Mouse (Mus musculus) limb, embryonic 10.5 days (tissue): ENCODE data around the gene Rassf3. TPM values are rescaled to one million over a fixed set of nuclear protein-coding genes. Genes with fewer than 3 reads are reported as not detected.
A peak's percentile ranks its signal among the peaks of the same experiment; 100 is the strongest.

Experiments used
- DNase-seq: peaks from one replicate; pipeline ENCODE4 v3.0.0-alpha.2; 2017; ENCODE audit warnings: low spot score
- H3K27ac ChIP-seq: fragments of 300-500 bp; sonication (generic); 2 replicates; pipeline ENCODE4 v1.5.1; 2016; ENCODE audit warnings: mild to moderate bottlenecking
- H3K27me3 ChIP-seq: fragments of 300-500 bp; sonication (generic); 2 replicates; pipeline ENCODE4 v1.6.1; 2016; ENCODE audit warnings: low read depth, mild to moderate bottlenecking; ENCODE audit not compliant: poor library complexity, severe bottlenecking
- H3K36me3 ChIP-seq: fragments of 300-500 bp; sonication (generic); 2 replicates; pipeline ENCODE4 v1.6.1; 2016; ENCODE audit warnings: mild to moderate bottlenecking, moderate library complexity
- H3K4me1 ChIP-seq: fragments of 300-500 bp; sonication (generic); 2 replicates; pipeline ENCODE4 v1.6.1; 2016
- H3K4me3 ChIP-seq: fragments of 300-500 bp; sonication (generic); 2 replicates; pipeline ENCODE4 v1.5.1; 2016; ENCODE audit warnings: mild to moderate bottlenecking, moderate library complexity
- H3K9me3 ChIP-seq: fragments of 300-500 bp; sonication (generic); replicated peaks from 2 replicates; pipeline ENCODE4 v1.6.1; 2016; ENCODE audit warnings: mild to moderate bottlenecking
- WGBS: fragments of 180-500 bp; shearing (Covaris S2); methylation state at CpG from one replicate; pipeline ENCODE4 v1.1.7; 2016; 5-methylcytosine and 5-hydroxymethylcytosine counted together
- polyA plus RNA-seq: library from polyadenylated mRNA; unstranded; fragments of >200 nt; fragmentation: Nextera tagmentation; extraction: Ambion mirVana; gene quantifications from 2 replicates; pipeline ENCODE4 v1.2.1, GENCODE M21; 2016

The Rassf3 gene
- polyA plus RNA-seq, 1 experiment from 2014 or later: 18.0 TPM

- 92% methylated on average over 7 of the region's 7 CpGs for WGBS
- Histone ChIP-seq H3K27me3 (no peaks in the 10 kb centered on the region), H3K4me3 (no peak overlapping the region), H3K27ac (no peak overlapping the region), H3K9me3 (no peaks in the 10 kb centered on the region), H3K36me3 (no peaks in the 10 kb centered on the region), H3K4me1 (peaks cover 47% of the 10 kb centered on the region)
- DNase-seq: no peak
These were observed 31.9 kb downstream of the Rassf3 start for GRCm38 (mm10) chr10:121444198-121444597.

GRCm38 (mm10) chr10:121443791-121444190 is 32.4 kb downstream of the Rassf3 start:
- no peak for DNase-seq
- no peaks in the 10 kb centered on the region for H3K27me3 ChIP-seq
- 95% methylated on average over 9 of the region's 9 CpGs for WGBS
- H3K9me3 ChIP-seq: no peaks in the 10 kb centered on the region
- H3K4me3 ChIP-seq: no peak overlapping the region
- no peak overlapping the region for H3K27ac ChIP-seq
- H3K36me3 ChIP-seq: no peaks in the 10 kb centered on the region
- peaks cover 43% of the 10 kb centered on the region for H3K4me1 ChIP-seq

DNA sequence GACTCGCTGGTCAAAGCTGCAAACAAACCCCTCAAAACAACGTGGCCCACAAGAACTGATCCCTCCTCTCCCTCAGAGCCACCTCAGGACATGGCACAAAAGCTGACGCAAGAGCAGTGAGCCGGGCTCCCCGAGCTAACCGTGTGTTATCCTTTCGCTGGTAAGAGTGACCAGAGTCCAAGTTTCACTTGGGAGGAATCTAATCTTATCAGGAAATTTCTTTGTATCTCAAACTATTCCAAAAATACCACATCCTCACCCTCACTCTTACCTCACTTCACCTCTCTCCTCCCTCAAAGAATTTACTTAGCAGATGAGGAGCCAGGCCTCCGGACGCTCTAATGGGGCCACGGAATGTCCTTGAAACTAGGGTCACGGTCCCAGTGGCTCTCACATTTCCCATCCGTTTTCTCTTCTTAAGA is 36.8 kb downstream of the Rassf3 start:
- DNase-seq: no peak
- Histone ChIP-seq H3K27ac (peak overlapping the region; percentile 44), H3K9me3 (no peaks in the 10 kb centered on the region), H3K4me1 (peaks cover 66% of the 10 kb centered on the region), H3K36me3 (no peaks in the 10 kb centered on the region), H3K4me3 (no peak overlapping the region), H3K27me3 (no peaks in the 10 kb centered on the region)
- WGBS: 90% methylated on average over 12 of the region's 12 CpGs

- H3K27me3 ChIP-seq: no peaks in the 10 kb centered on the region
- peaks cover 68% of the 10 kb centered on the region for H3K4me1 ChIP-seq
- no peak overlapping the region for H3K4me3 ChIP-seq
- 64% methylated on average over 8 of the region's 8 CpGs for WGBS
- peak overlapping the region; percentile 43 for H3K27ac ChIP-seq
- DNase-seq: no peak
- H3K36me3 ChIP-seq: no peaks in the 10 kb centered on the region
- H3K9me3 ChIP-seq: no peaks in the 10 kb centered on the region
These were observed 38.0 kb downstream of the Rassf3 start for GRCm38 (mm10) chr10:121438109-121438508.

GRCm38 (mm10) chr10:121436693-121437092 is 39.5 kb downstream of the Rassf3 start:
- no peaks in the 10 kb centered on the region for H3K27me3 ChIP-seq
- H3K4me3 ChIP-seq: no peak overlapping the region
- H3K27ac ChIP-seq: peak overlapping the region; percentile 83
- 19% methylated on average over 4 of the region's 4 CpGs for WGBS
- H3K9me3 ChIP-seq: no peaks in the 10 kb centered on the region
- no peaks in the 10 kb centered on the region for H3K36me3 ChIP-seq
- H3K4me1 ChIP-seq: peaks cover 78% of the 10 kb centered on the region
- DNase-seq: no peak

- Histone ChIP-seq H3K27ac (peak overlapping the region; percentile 83), H3K27me3 (no peaks in the 10 kb centered on the region), H3K9me3 (no peaks in the 10 kb centered on the region), H3K36me3 (no peaks in the 10 kb centered on the region), H3K4me1 (peaks cover 78% of the 10 kb centered on the region), H3K4me3 (peak overlapping the region; percentile 32)
- 5% methylated on average over 8 of the region's 8 CpGs for whole genome bisulfite sequencing
- DNase-seq: peak; percentile 75
These were observed 39.9 kb downstream of the Rassf3 start for GRCm38 (mm10) chr10:121436258-121436645.

GRCm38 (mm10) chr10:121435546-121436257 is 40.4 kb downstream of the Rassf3 start:
- peaks cover 81% of the 10 kb centered on the region for H3K4me1 ChIP-seq
- peak overlapping the region; percentile 32 for H3K4me3 ChIP-seq
- 31% methylated on average over 28 of the region's 28 CpGs for WGBS
- no peaks in the 10 kb centered on the region for H3K36me3 ChIP-seq
- no peaks in the 10 kb centered on the region for H3K27me3 ChIP-seq
- DNase-seq: no peak
- H3K9me3 ChIP-seq: no peaks in the 10 kb centered on the region
- H3K27ac ChIP-seq: peak overlapping the region; percentile 83

- Histone ChIP-seq H3K36me3 (no peaks in the 10 kb centered on the region), H3K4me3 (no peak overlapping the region), H3K4me1 (peaks cover 83% of the 10 kb centered on the region), H3K27ac (peak overlapping the region; percentile 54), H3K9me3 (no peaks in the 10 kb centered on the region), H3K27me3 (no peaks in the 10 kb centered on the region)
- DNase-seq: no peak
- 65% methylated on average over 15 of the region's 15 CpGs for WGBS
These were observed 41.6 kb downstream of the Rassf3 start for GRCm38 (mm10) chr10:121434441-121435103.

DNA sequence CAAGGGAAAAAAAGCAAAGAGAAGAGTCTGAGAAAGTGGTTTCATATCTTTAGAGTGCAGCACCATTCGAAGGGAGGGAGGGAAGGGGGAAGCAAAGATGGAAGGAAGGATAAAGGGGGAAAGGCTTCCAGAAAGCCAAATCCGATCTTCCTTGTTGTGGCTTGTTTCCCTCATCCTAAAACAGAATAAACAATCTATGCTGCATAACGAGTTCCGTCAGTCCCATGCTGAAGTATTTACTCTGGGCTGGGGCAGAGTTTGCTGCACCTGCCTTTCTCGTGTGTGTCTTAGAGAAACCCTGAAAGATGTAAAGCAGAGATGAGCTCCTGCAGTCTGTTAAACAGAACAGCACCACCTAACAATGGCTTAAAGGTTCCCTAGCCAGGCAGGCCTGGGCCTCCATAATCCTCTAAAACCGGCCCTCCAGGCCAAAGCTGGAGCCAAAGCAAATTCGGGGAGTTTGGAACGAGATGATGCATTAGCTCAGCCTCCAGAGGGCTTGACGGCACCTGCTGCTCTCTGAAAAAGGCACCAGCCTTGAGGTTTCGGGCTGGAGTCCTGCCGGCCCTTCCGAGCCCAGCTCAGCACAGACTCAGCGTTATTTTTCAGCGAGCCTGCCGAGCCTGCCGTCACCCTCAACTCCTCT is 43.4 kb downstream of the Rassf3 start:
- no peaks in the 10 kb centered on the region for H3K36me3 ChIP-seq
- H3K4me3 ChIP-seq: no peak overlapping the region
- H3K27ac ChIP-seq: peak overlapping the region; percentile 47; the same call in 1 of the 2 replicates
- no peaks in the 10 kb centered on the region for H3K27me3 ChIP-seq
- WGBS: 51% methylated on average over 16 of the region's 16 CpGs
- no peaks in the 10 kb centered on the region for H3K9me3 ChIP-seq
- peaks cover 93% of the 10 kb centered on the region for H3K4me1 ChIP-seq
- no peak for DNase-seq

GRCm38 (mm10) chr10:121432041-121432634 is 44.0 kb downstream of the Rassf3 start:
- 74% methylated on average over 12 of the region's 12 CpGs for WGBS
- Histone ChIP-seq H3K4me1 (peaks cover 94% of the 10 kb centered on the region), H3K27me3 (no peaks in the 10 kb centered on the region), H3K4me3 (no peak overlapping the region), H3K36me3 (no peaks in the 10 kb centered on the region), H3K9me3 (no peaks in the 10 kb centered on the region), H3K27ac (peak overlapping the region; percentile 47; the same call in 1 of the 2 replicates)
- DNase-seq: no peak

DNA sequence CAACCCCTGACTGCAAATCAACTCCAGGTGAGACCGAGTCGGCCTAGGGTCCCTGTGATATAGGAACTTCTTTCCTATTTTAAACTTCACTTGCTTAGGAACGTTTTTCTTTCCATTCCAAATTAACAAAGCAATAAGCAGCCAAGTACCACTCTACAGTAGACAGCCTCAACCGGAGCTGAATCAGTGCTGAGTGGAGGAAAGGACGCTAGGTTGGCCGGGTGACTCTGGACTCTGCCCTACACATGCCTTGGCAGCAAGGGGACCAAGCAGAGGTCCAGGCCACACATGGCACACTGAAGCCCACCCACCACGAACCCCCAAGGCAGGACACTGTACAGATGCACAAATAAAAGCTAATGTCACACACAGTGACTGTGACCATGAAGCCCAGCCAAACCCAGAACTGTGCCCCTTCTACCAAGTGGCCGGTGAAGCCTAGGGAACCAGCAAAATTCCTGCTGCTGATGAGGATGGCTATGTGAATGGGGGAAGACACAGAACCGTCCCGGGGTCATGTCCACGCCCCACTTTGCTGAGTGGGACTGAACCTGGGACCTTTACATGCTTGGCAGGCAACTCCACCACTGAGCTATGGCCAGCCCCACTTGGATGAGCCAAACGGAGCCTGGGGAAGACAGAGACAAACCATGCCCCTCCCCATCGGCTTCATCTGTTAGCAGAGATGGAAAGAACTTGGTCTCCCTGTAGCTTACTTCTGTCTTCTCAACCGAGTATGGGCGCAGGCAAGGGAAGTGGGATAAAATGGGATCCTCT is 45.2 kb downstream of the Rassf3 start:
- H3K4me1 ChIP-seq: peaks cover 92% of the 10 kb centered on the region
- no peaks in the 10 kb centered on the region for H3K36me3 ChIP-seq
- no peak overlapping the region for H3K4me3 ChIP-seq
- 68% methylated on average over 15 of the region's 15 CpGs for WGBS
- H3K9me3 ChIP-seq: no peaks in the 10 kb centered on the region
- H3K27me3 ChIP-seq: no peaks in the 10 kb centered on the region
- no peak for DNase-seq
- peak overlapping the region; percentile 87 for H3K27ac ChIP-seq

- Histone ChIP-seq H3K4me3 (peak overlapping the region; percentile 37), H3K27ac (peak overlapping the region; percentile 87), H3K27me3 (no peaks in the 10 kb centered on the region), H3K4me1 (peaks cover 92% of the 10 kb centered on the region), H3K9me3 (no peaks in the 10 kb centered on the region), H3K36me3 (peaks cover under 1% of the 10 kb centered on the region; the same call in 1 of the 2 replicates)
- peak; percentile 67 for DNase-seq
- WGBS: 20% methylated on average over 14 of the region's 14 CpGs
These were observed 46.0 kb downstream of the Rassf3 start for GRCm38 (mm10) chr10:121429981-121430682.
